Mouse (Mus musculus) heart, embryonic 10.5 days (tissue): ENCODE results near the gene Gtf2ird1. TPM values are rescaled to one million over a fixed set of nuclear protein-coding genes. Genes with fewer than 3 reads are reported as not detected.

Source experiments
- DNase-seq: peaks from one replicate; pipeline ENCODE4 v3.0.0-alpha.2; 2017; ENCODE audit warnings: low spot score
- H3K27ac ChIP-seq: fragments of 300-500 bp; sonication (generic); 2 replicates; pipeline ENCODE4 v1.5.1; 2016; ENCODE audit warnings: mild to moderate bottlenecking
- H3K27me3 ChIP-seq: fragments of 300-500 bp; sonication (generic); 2 replicates; pipeline ENCODE4 v1.6.1; 2016; ENCODE audit warnings: mild to moderate bottlenecking; ENCODE audit not compliant: poor library complexity, insufficient read depth, severe bottlenecking
- H3K36me3 ChIP-seq: fragments of 300-500 bp; sonication (generic); 2 replicates; pipeline ENCODE4 v1.6.1; 2016; ENCODE audit warnings: mild to moderate bottlenecking, moderate library complexity
- H3K4me1 ChIP-seq: fragments of 300-500 bp; sonication (generic); 2 replicates; pipeline ENCODE4 v1.6.1; 2016; ENCODE audit warnings: mild to moderate bottlenecking
- H3K4me3 ChIP-seq: fragments of 300-500 bp; sonication (generic); 2 replicates; pipeline ENCODE4 v1.5.1; 2016; ENCODE audit warnings: mild to moderate bottlenecking, moderate library complexity
- H3K9me3 ChIP-seq: fragments of 300-500 bp; sonication (generic); 2 replicates; pipeline ENCODE4 v1.6.1; 2016; ENCODE audit warnings: mild to moderate bottlenecking, moderate library complexity
- WGBS: fragments of 180-500 bp; shearing (Covaris S2); methylation state at CpG from one replicate; pipeline ENCODE4 v1.1.7; 2016; 5-methylcytosine and 5-hydroxymethylcytosine counted together
- polyA plus RNA-seq: library from polyadenylated mRNA; unstranded; fragments of >200 nt; fragmentation: Nextera tagmentation; extraction: Ambion mirVana; gene quantifications from 2 replicates; pipeline ENCODE4 v1.2.1, GENCODE M21; 2016

Gtf2ird1 gene
- polyA plus RNA-seq, 1 experiment from 2014 or later, result 74.8 TPM

- no peak overlapping the region for H3K4me3 ChIP-seq
- no peaks in the 10 kb centered on the region for H3K27me3 ChIP-seq
- no peaks in the 10 kb centered on the region for H3K9me3 ChIP-seq
- H3K4me1 ChIP-seq, result peaks cover 3% of the 10 kb centered on the region; the same call in 1 of the 2 replicates
- WGBS, result 93% methylated on average over 7 of the region's 7 CpGs
- no peak overlapping the region for H3K27ac ChIP-seq
- H3K36me3 ChIP-seq, result peaks cover 96% of the 10 kb centered on the region
- DNase-seq, result no peak
These were observed 46.1 kb downstream of the Gtf2ird1 start for GRCm38 (mm10) chr5:134410307-134410836.

- Histone ChIP-seq H3K4me1 (peaks cover 3% of the 10 kb centered on the region; the same call in 1 of the 2 replicates), H3K27ac (no peak overlapping the region), H3K9me3 (no peaks in the 10 kb centered on the region), H3K4me3 (no peak overlapping the region), H3K36me3 (peaks cover 96% of the 10 kb centered on the region), H3K27me3 (no peaks in the 10 kb centered on the region)
- no peak for DNase-seq
- WGBS, result 93% methylated on average over 6 of the region's 6 CpGs
These were observed 46.8 kb downstream of the Gtf2ird1 start for GRCm38 (mm10) chr5:134409606-134410306.

- no peak overlapping the region for H3K27ac ChIP-seq
- no peaks in the 10 kb centered on the region for H3K27me3 ChIP-seq
- WGBS, result 85% methylated on average over 5 of the region's 5 CpGs
- no peak for DNase-seq
- H3K9me3 ChIP-seq, result no peaks in the 10 kb centered on the region
- H3K4me3 ChIP-seq, result no peak overlapping the region
- peaks cover 98% of the 10 kb centered on the region for H3K36me3 ChIP-seq
- peaks cover 6% of the 10 kb centered on the region; the same call in 1 of the 2 replicates for H3K4me1 ChIP-seq
These were observed 48.4 kb downstream of the Gtf2ird1 start for GRCm38 (mm10) chr5:134408119-134408518.

GRCm38 (mm10) chr5:134401841-134402240, 54.7 kb downstream of the Gtf2ird1 start:
- no peak overlapping the region for H3K4me3 ChIP-seq
- no peaks in the 10 kb centered on the region for H3K9me3 ChIP-seq
- H3K36me3 ChIP-seq, result peaks cover 98% of the 10 kb centered on the region
- H3K27ac ChIP-seq, result no peak overlapping the region
- peaks cover 10% of the 10 kb centered on the region for H3K4me1 ChIP-seq
- H3K27me3 ChIP-seq, result no peaks in the 10 kb centered on the region
- 94% methylated on average over 18 of the region's 18 CpGs for WGBS
- DNase-seq, result no peak

- Histone ChIP-seq H3K4me1 (peaks cover 31% of the 10 kb centered on the region), H3K9me3 (no peaks in the 10 kb centered on the region), H3K36me3 (peaks cover 90% of the 10 kb centered on the region), H3K4me3 (no peak overlapping the region), H3K27ac (peak overlapping the region; percentile 57; the same call in 1 of the 2 replicates), H3K27me3 (no peaks in the 10 kb centered on the region)
- WGBS, result 88% methylated on average over 15 of the region's 15 CpGs
- no peak for DNase-seq
These were observed 58.9 kb downstream of the Gtf2ird1 start for GRCm38 (mm10) chr5:134397434-134398163.

GRCm38 (mm10) chr5:134396519-134396918, 60.0 kb downstream of the Gtf2ird1 start:
- WGBS, result 37% methylated on average over 9 of the region's 9 CpGs
- Histone ChIP-seq H3K27ac (peak overlapping the region; percentile 57; the same call in 1 of the 2 replicates), H3K27me3 (no peaks in the 10 kb centered on the region), H3K36me3 (peaks cover 90% of the 10 kb centered on the region), H3K9me3 (no peaks in the 10 kb centered on the region), H3K4me3 (no peak overlapping the region), H3K4me1 (peaks cover 31% of the 10 kb centered on the region)
- DNase-seq, result no peak

- Histone ChIP-seq H3K36me3 (peaks cover 89% of the 10 kb centered on the region), H3K4me1 (peaks cover 31% of the 10 kb centered on the region), H3K27me3 (no peaks in the 10 kb centered on the region), H3K27ac (peak overlapping the region; percentile 71; the same call in 1 of the 2 replicates), H3K4me3 (no peak overlapping the region), H3K9me3 (no peaks in the 10 kb centered on the region)
- peak; percentile 93 for DNase-seq
- 42% methylated on average over 10 of the region's 10 CpGs for WGBS
These were observed 61.9 kb downstream of the Gtf2ird1 start for GRCm38 (mm10) chr5:134394624-134395023.

GRCm38 (mm10) chr5:134393624-134394023, 62.9 kb downstream of the Gtf2ird1 start:
- peak; percentile 84 for DNase-seq
- peaks cover 89% of the 10 kb centered on the region for H3K36me3 ChIP-seq
- H3K27me3 ChIP-seq, result no peaks in the 10 kb centered on the region
- H3K4me1 ChIP-seq, result peaks cover 31% of the 10 kb centered on the region
- peak overlapping the region; percentile 71 for H3K27ac ChIP-seq
- H3K9me3 ChIP-seq, result no peaks in the 10 kb centered on the region
- H3K4me3 ChIP-seq, result no peak overlapping the region
- WGBS, result 71% methylated on average over 6 of the region's 6 CpGs

GRCm38 (mm10) chr5:134385106-134385505, 71.4 kb downstream of the Gtf2ird1 start:
- H3K9me3 ChIP-seq, result no peaks in the 10 kb centered on the region
- H3K27ac ChIP-seq, result no peak overlapping the region
- no peaks in the 10 kb centered on the region for H3K4me1 ChIP-seq
- H3K27me3 ChIP-seq, result no peaks in the 10 kb centered on the region
- DNase-seq, result peak; percentile 82
- peaks cover 40% of the 10 kb centered on the region for H3K36me3 ChIP-seq
- no peak overlapping the region for H3K4me3 ChIP-seq
- 75% methylated on average over 2 of the region's 2 CpGs for WGBS

- no peak overlapping the region for H3K27ac ChIP-seq
These were observed 81.3 kb downstream of the Gtf2ird1 start for GRCm38 (mm10) chr5:134375256-134375655.

GRCm38 (mm10) chr5:134374546-134374945, 82.0 kb downstream of the Gtf2ird1 start:
- H3K9me3 ChIP-seq, result no peaks in the 10 kb centered on the region
- no peak overlapping the region for H3K4me3 ChIP-seq
- no peaks in the 10 kb centered on the region for H3K27me3 ChIP-seq
- peak overlapping the region; percentile 62; the same call in 1 of the 2 replicates for H3K27ac ChIP-seq
- H3K4me1 ChIP-seq, result no peaks in the 10 kb centered on the region
- DNase-seq, result no peak
- H3K36me3 ChIP-seq, result peaks cover 73% of the 10 kb centered on the region

More at GRCm38 (mm10) chr5:134375256-134375655, 81.3 kb downstream of the Gtf2ird1 start:
- H3K4me1 ChIP-seq, result no peaks in the 10 kb centered on the region
- 97% methylated on average over 1 of the region's 1 CpGs for WGBS
- no peak overlapping the region for H3K4me3 ChIP-seq
- DNase-seq, result no peak
- H3K36me3 ChIP-seq, result peaks cover 66% of the 10 kb centered on the region
- no peaks in the 10 kb centered on the region for H3K27me3 ChIP-seq
- no peaks in the 10 kb centered on the region for H3K9me3 ChIP-seq

GRCm38 (mm10) chr5:134373912-134374488, 82.5 kb downstream of the Gtf2ird1 start:
- no peaks in the 10 kb centered on the region for H3K9me3 ChIP-seq
- H3K27me3 ChIP-seq, result no peaks in the 10 kb centered on the region
- no peaks in the 10 kb centered on the region for H3K4me1 ChIP-seq
- no peak overlapping the region for H3K4me3 ChIP-seq
- H3K27ac ChIP-seq, result peak overlapping the region; percentile 62; the same call in 1 of the 2 replicates
- peaks cover 75% of the 10 kb centered on the region for H3K36me3 ChIP-seq
- WGBS, result 57% methylated on average over 9 of the region's 9 CpGs
- DNase-seq, result no peak
